Mouse (Mus musculus) midbrain, embryonic 13.5 days (tissue): ENCODE measurements around the gene Znfx1. TPM values are rescaled to one million over a fixed set of nuclear protein-coding genes. Genes with fewer than 3 reads are reported as not detected.
A peak's percentile ranks its signal among the peaks of the same experiment; 100 is the strongest.

Source experiments
- ATAC-seq: fragments of 200-750 bp; cut with Nextera tagmentation; 2 replicates; pipeline ENCODE4 v1.8.0; 2017; ENCODE audit warnings: mild to moderate bottlenecking, moderate TSS enrichment, moderate library complexity
- H3K27ac ChIP-seq: fragments of 300-500 bp; sonication (generic); 2 replicates; pipeline ENCODE4 v1.5.1; 2015; ENCODE audit warnings: inconsistent platforms, mild to moderate bottlenecking, moderate library complexity
- H3K27me3 ChIP-seq: fragments of 300-500 bp; sonication (generic); 2 replicates; pipeline ENCODE4 v1.6.1; 2015; ENCODE audit warnings: mild to moderate bottlenecking, inconsistent platforms
- H3K36me3 ChIP-seq: fragments of 300-500 bp; sonication (generic); 2 replicates; pipeline ENCODE4 v1.6.1; 2015; ENCODE audit warnings: mild to moderate bottlenecking, inconsistent platforms
- H3K4me1 ChIP-seq: fragments of 300-500 bp; sonication (generic); replicated peaks from 2 replicates; pipeline ENCODE4 v1.6.1; 2015; ENCODE audit warnings: inconsistent platforms
- H3K4me2 ChIP-seq: fragments of 300-500 bp; sonication (generic); replicated peaks from 2 replicates; pipeline ENCODE4 v1.6.1; 2015; ENCODE audit warnings: moderate library complexity, mild to moderate bottlenecking, inconsistent platforms
- H3K4me3 ChIP-seq: fragments of 300-500 bp; sonication (generic); replicated peaks from 2 replicates; pipeline ENCODE4 v1.5.1; 2015; ENCODE audit warnings: mild to moderate bottlenecking, inconsistent platforms
- H3K9ac ChIP-seq: fragments of 300-500 bp; sonication (generic); replicated peaks from 2 replicates; pipeline ENCODE4 v1.6.1; 2015; ENCODE audit warnings: mild to moderate bottlenecking, inconsistent platforms
- H3K9me3 ChIP-seq: fragments of 300-500 bp; sonication (generic); 2 replicates; pipeline ENCODE4 v1.6.1; 2016; ENCODE audit warnings: mild to moderate bottlenecking, inconsistent platforms
- WGBS: fragments of 180-500 bp; shearing (Covaris S2); methylation state at CpG from one replicate; pipeline ENCODE4 v1.1.7; 2015; 5-methylcytosine and 5-hydroxymethylcytosine counted together
- polyA plus RNA-seq: library from polyadenylated mRNA; unstranded; fragments of >200 nt; fragmentation: Nextera tagmentation; extraction: Ambion mirVana; gene quantifications from 2 replicates; pipeline ENCODE4 v1.2.1, GENCODE M21; 2015

Znfx1 gene
- polyA plus RNA-seq, 1 experiment from 2014 or later: 7.8 TPM

GRCm38 (mm10) chr2:167070341-167070740 is 7.5 kb upstream of the Znfx1 start:
- Histone ChIP-seq H3K4me2 (no peak overlapping the region), H3K27ac (no peak overlapping the region), H3K4me3 (no peak overlapping the region), H3K9me3 (no peaks in the 10 kb centered on the region), H3K36me3 (peaks cover 15% of the 10 kb centered on the region), H3K27me3 (no peaks in the 10 kb centered on the region), H3K4me1 (peaks cover 13% of the 10 kb centered on the region), H3K9ac (no peak overlapping the region)
- ATAC-seq: no peak
- 70% methylated on average over 6 of the region's 6 CpGs for WGBS

- Histone ChIP-seq H3K4me2 (no peak overlapping the region), H3K4me3 (no peak overlapping the region), H3K4me1 (peaks cover 22% of the 10 kb centered on the region), H3K27ac (0 out of 2 replicates have a peak overlapping the region, but pooled peaks have one; percentile 14), H3K9ac (no peak overlapping the region), H3K27me3 (no peaks in the 10 kb centered on the region), H3K9me3 (no peaks in the 10 kb centered on the region), H3K36me3 (peaks cover 23% of the 10 kb centered on the region)
- whole genome bisulfite sequencing: 54% methylated on average over 6 of the region's 6 CpGs
- ATAC-seq: no peak
Measured at GRCm38 (mm10) chr2:167067575-167067974, 4.8 kb upstream of the Znfx1 start.

GRCm38 (mm10) chr2:167066528-167067516 is 4.0 kb upstream of the Znfx1 start:
- H3K4me3 ChIP-seq: no peak overlapping the region
- H3K4me1 ChIP-seq: peaks cover 26% of the 10 kb centered on the region
- no peak overlapping the region for H3K9ac ChIP-seq
- H3K27me3 ChIP-seq: no peaks in the 10 kb centered on the region
- H3K36me3 ChIP-seq: peaks cover 23% of the 10 kb centered on the region
- 32% methylated on average over 6 of the region's 6 CpGs for WGBS
- ATAC-seq: no peak
- 0 out of 2 replicates have a peak overlapping the region, but pooled peaks have one; percentile 9 for H3K27ac ChIP-seq
- H3K9me3 ChIP-seq: no peaks in the 10 kb centered on the region
- H3K4me2 ChIP-seq: no peak overlapping the region

GRCm38 (mm10) chr2:167066031-167066430 is 3.2 kb upstream of the Znfx1 start:
- Histone ChIP-seq H3K9ac (no peak overlapping the region), H3K27me3 (no peaks in the 10 kb centered on the region), H3K27ac (no peak overlapping the region), H3K36me3 (peaks cover 23% of the 10 kb centered on the region), H3K9me3 (no peaks in the 10 kb centered on the region), H3K4me3 (no peak overlapping the region), H3K4me2 (0 out of 2 replicates have a peak overlapping the region, but pooled peaks have one; percentile 85), H3K4me1 (peaks cover 30% of the 10 kb centered on the region)
- ATAC-seq: no peak
- WGBS: 76% methylated on average over 1 of the region's 1 CpGs

- no peaks in the 10 kb centered on the region for H3K9me3 ChIP-seq
Measured at GRCm38 (mm10) chr2:167064601-167065295, 1.9 kb upstream of the Znfx1 start.

GRCm38 (mm10) chr2:167063906-167064496 is 1.2 kb upstream of the Znfx1 start:
- Histone ChIP-seq H3K9me3 (no peaks in the 10 kb centered on the region), H3K36me3 (peaks cover 31% of the 10 kb centered on the region), H3K9ac (peak overlapping the region; percentile 96), H3K4me3 (peak overlapping the region; percentile 89), H3K4me1 (peaks cover 43% of the 10 kb centered on the region), H3K27me3 (no peaks in the 10 kb centered on the region), H3K4me2 (peak overlapping the region; percentile 85), H3K27ac (peak overlapping the region; percentile 94)
- no peak for ATAC-seq
- under 1% methylated on average over 7 of the region's 7 CpGs for WGBS

More at GRCm38 (mm10) chr2:167064601-167065295, 1.9 kb upstream of the Znfx1 start:
- 23% methylated on average over 9 of the region's 9 CpGs for WGBS
- no peak for ATAC-seq
- Histone ChIP-seq H3K4me1 (peaks cover 40% of the 10 kb centered on the region), H3K27me3 (no peaks in the 10 kb centered on the region), H3K4me2 (peak overlapping the region; percentile 85), H3K4me3 (peak overlapping the region; percentile 89), H3K27ac (0 out of 2 replicates have a peak overlapping the region, but pooled peaks have one; percentile 10), H3K36me3 (peaks cover 25% of the 10 kb centered on the region), H3K9ac (peak overlapping the region; percentile 74)

GRCm38 (mm10) chr2:167062497-167062911 is 311 bp downstream of the Znfx1 start:
- Histone ChIP-seq H3K4me3 (peak overlapping the region; percentile 89), H3K4me1 (peaks cover 43% of the 10 kb centered on the region), H3K27ac (peak overlapping the region; percentile 94), H3K36me3 (peaks cover 43% of the 10 kb centered on the region), H3K9ac (peak overlapping the region; percentile 96), H3K9me3 (no peaks in the 10 kb centered on the region), H3K27me3 (no peaks in the 10 kb centered on the region), H3K4me2 (peak overlapping the region; percentile 85)
- peak; percentile 90 for ATAC-seq
- 0% methylated on average over 20 of the region's 60 CpGs for WGBS

- peaks cover 49% of the 10 kb centered on the region for H3K36me3 ChIP-seq
- no peaks in the 10 kb centered on the region for H3K27me3 ChIP-seq
- H3K27ac ChIP-seq: no peak overlapping the region
- peak overlapping the region; percentile 85 for H3K4me2 ChIP-seq
- peak overlapping the region; percentile 96 for H3K9ac ChIP-seq
- WGBS: 29% methylated on average over 11 of the region's 11 CpGs
- H3K4me1 ChIP-seq: peaks cover 43% of the 10 kb centered on the region
- no peak for ATAC-seq
- H3K4me3 ChIP-seq: peak overlapping the region; percentile 89
- H3K9me3 ChIP-seq: no peaks in the 10 kb centered on the region
Measured at GRCm38 (mm10) chr2:167061381-167062034, 1.3 kb downstream of the Znfx1 start.

- no peaks in the 10 kb centered on the region for H3K27me3 ChIP-seq
- no peaks in the 10 kb centered on the region for H3K9me3 ChIP-seq
Measured at GRCm38 (mm10) chr2:167060761-167061160, 2.1 kb downstream of the Znfx1 start.

GRCm38 (mm10) chr2:167060360-167060759 is 2.5 kb downstream of the Znfx1 start:
- Histone ChIP-seq H3K9me3 (no peaks in the 10 kb centered on the region), H3K27me3 (no peaks in the 10 kb centered on the region), H3K36me3 (peaks cover 49% of the 10 kb centered on the region), H3K4me3 (no peak overlapping the region), H3K4me1 (peaks cover 37% of the 10 kb centered on the region), H3K9ac (peak overlapping the region; percentile 56), H3K4me2 (peak overlapping the region; percentile 7; the same call in 1 of the 2 replicates), H3K27ac (no peak overlapping the region)
- ATAC-seq: no peak
- WGBS: 78% methylated on average over 3 of the region's 3 CpGs

More at GRCm38 (mm10) chr2:167060761-167061160, 2.1 kb downstream of the Znfx1 start:
- Histone ChIP-seq H3K4me1 (peaks cover 41% of the 10 kb centered on the region), H3K27ac (no peak overlapping the region), H3K36me3 (peaks cover 49% of the 10 kb centered on the region), H3K9ac (peak overlapping the region; percentile 96), H3K4me2 (peak overlapping the region; percentile 7; the same call in 1 of the 2 replicates), H3K4me3 (0 out of 2 replicates have a peak overlapping the region, but pooled peaks have one; percentile 89)
- no peak for ATAC-seq

GRCm38 (mm10) chr2:167059960-167060359 is 2.9 kb downstream of the Znfx1 start:
- Histone ChIP-seq H3K4me1 (peaks cover 33% of the 10 kb centered on the region), H3K9ac (peak overlapping the region; percentile 56; the same call in 1 of the 2 replicates), H3K4me2 (no peak overlapping the region), H3K4me3 (no peak overlapping the region), H3K9me3 (no peaks in the 10 kb centered on the region), H3K27me3 (no peaks in the 10 kb centered on the region), H3K27ac (no peak overlapping the region), H3K36me3 (peaks cover 49% of the 10 kb centered on the region)
- WGBS: 68% methylated on average over 12 of the region's 12 CpGs
- ATAC-seq: no peak
